Mouse (Mus musculus) MEL (cell line): ENCODE data around the gene Prep.

Source experiments
- CTCF ChIP-seq, 3 experiments: IDR thresholded peaks in 2 of 3; conservative IDR thresholded peaks in 1 of 3; 2 replicates each; pipeline ENCODE4 v1.5.1; 2011 to 2012; ENCODE audit warnings: low read length in 3 of 3, low read depth in 2 of 3, mild to moderate bottlenecking in 2 of 3, improper control_type of control experiment in 1 of 3, inconsistent platforms in 1 of 3, mixed read lengths in 1 of 3, moderate library complexity in 1 of 3; ENCODE audit not compliant: control insufficient read depth in 1 of 3, insufficient read depth in 1 of 3, poor library complexity in 1 of 3, severe bottlenecking in 1 of 3
- EP300 ChIP-seq, 2 experiments: IDR thresholded peaks; 2 replicates each; pipeline ENCODE4 v1.6.1; 2011; ENCODE audit warnings: improper control_type of control experiment in 2 of 2, low read length in 2 of 2, low read depth in 1 of 2, mild to moderate bottlenecking in 1 of 2
- ETS1 ChIP-seq: IDR thresholded peaks from 2 replicates; pipeline ENCODE4 v1.6.1; 2012; ENCODE audit warnings: low read depth, mild to moderate bottlenecking, inconsistent platforms, low read length, improper control_type of control experiment, moderate library complexity
- MEF2A ChIP-seq: IDR thresholded peaks from 2 replicates; pipeline ENCODE4 v1.6.1; 2014; ENCODE audit warnings: low read depth, mild to moderate bottlenecking, inconsistent platforms, low read length, improper control_type of control experiment; ENCODE audit not compliant: poor library complexity, insufficient replicate concordance, severe bottlenecking; ENCODE audit errors: extremely low read depth
- MYB ChIP-seq: IDR thresholded peaks from 2 replicates; pipeline ENCODE4 v1.6.1; 2011; ENCODE audit warnings: mild to moderate bottlenecking, low read depth, low read length, improper control_type of control experiment
- NELFE ChIP-seq: IDR thresholded peaks from 2 replicates; pipeline ENCODE4 v1.6.1; 2011; ENCODE audit warnings: low read depth, low read length, improper control_type of control experiment
- POLR2A ChIP-seq, 2 experiments: IDR thresholded peaks; 2 replicates each; pipeline ENCODE4 v1.6.1; 2011 to 2012; ENCODE audit warnings: low read length in 2 of 2, mild to moderate bottlenecking in 2 of 2, control low read depth in 1 of 2, improper control_type of control experiment in 1 of 2, low read depth in 1 of 2, moderate library complexity in 1 of 2; ENCODE audit not compliant: control insufficient read depth in 1 of 2, insufficient read depth in 1 of 2, poor library complexity in 1 of 2
- POLR2AphosphoS2 ChIP-seq: IDR thresholded peaks from 2 replicates; pipeline ENCODE4 v1.6.1; 2011; ENCODE audit warnings: low read length, improper control_type of control experiment
- RAD21 ChIP-seq: IDR thresholded peaks from 2 replicates; pipeline ENCODE4 v1.6.1; 2011; ENCODE audit warnings: mild to moderate bottlenecking, low read depth, low read length, improper control_type of control experiment

DNA sequence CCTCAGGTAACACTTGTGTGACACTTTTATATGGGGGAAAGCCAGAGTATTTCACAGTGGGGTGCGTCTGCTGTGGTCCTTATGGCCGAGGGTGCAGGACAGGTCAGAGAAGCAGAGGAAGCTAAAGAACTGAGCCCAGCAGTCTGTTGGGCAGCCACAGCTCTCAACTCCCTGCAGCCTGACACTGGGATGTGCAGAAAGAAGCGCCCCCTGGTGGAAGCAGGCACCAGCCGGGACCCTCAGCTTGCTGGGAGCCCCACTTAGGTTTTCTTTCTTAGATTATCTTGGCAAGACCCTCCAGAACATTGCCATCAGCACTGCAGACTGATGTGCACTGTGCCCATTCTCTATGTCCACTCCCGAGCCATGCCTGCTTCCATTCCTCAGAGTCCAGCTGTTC, 19.6 kb downstream of the Prep start:
- TF ChIP-seq EP300 (IDR thresholded peaks at IDR 0.05; ENCODE audit: low read depth in 1 of 2, low read length in 2 of 2): no peak
- TF ChIP-seq ETS1: no peak
- TF ChIP-seq MEF2A: no peak
- peak; percentile 4; the same call in 1 of the 2 replicates for TF ChIP-seq RAD21
- TF ChIP-seq CTCF (IDR thresholded peaks at IDR 0.05 in 2 of 3, conservative IDR thresholded peaks at IDR 0.05 in 1 of 3; ENCODE audit: control insufficient read depth in 1 of 3, insufficient read depth in 1 of 3, low read depth in 2 of 3, low read length in 3 of 3, poor library complexity in 1 of 3, severe bottlenecking in 1 of 3): peak; percentile 46 to 73 (median 53)
- TF ChIP-seq POLR2A (IDR thresholded peaks at IDR 0.05; ENCODE audit: control insufficient read depth in 1 of 2, insufficient read depth in 1 of 2, low read depth in 1 of 2, low read length in 2 of 2, poor library complexity in 1 of 2): no peak
- no peak for TF ChIP-seq POLR2AphosphoS2
- TF ChIP-seq MYB: no peak
- no peak for TF ChIP-seq NELFE
